Mouse (Mus musculus): ENCODE measurements around the gene Fam83d.

Fam83d gene

DNA sequence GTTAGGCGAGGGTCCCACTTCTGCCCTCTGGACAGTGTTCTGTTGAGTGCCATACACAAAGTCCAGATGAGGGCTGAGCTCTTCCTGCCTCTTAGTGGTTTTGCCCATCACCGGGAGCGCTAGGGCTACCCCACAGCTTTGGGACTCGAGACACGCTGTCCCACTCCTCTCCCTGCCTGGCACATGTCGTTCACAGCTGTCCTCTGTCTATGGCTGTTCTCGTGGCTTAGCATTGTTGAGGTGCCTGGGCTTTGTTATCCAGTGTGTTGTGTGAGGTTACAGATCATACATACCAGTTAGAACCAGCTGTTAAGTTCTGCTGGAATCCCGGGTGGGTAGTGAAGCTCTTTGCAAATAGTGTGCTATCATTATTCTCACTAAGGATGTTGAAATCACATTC, 49.8 kb downstream of the Fam83d start:
- DNase-seq: no peak

GRCm38 (mm10) chr2:158828124-158828523, 60.2 kb downstream of the Fam83d start:
- DNase-seq: no peak

DNA sequence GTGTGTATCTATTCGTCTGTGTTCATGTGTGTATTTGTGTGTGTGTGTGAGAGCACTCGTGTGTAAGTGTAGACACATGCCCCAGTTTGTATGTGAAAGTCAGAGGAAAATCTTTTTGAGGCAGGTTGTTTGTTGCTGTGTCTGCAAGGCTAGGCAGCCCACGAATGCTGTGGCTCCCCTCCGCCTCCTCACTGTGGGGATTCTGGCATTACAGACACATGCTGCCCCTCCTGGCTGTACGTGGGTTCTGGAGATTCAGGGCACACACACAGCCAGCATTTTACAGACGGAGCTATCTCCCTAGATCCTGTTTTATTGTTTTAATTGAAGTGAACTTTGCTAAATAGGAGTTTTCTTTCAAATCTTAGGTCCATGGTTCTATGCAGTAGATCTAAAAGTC, 61.9 kb downstream of the Fam83d start:
- no peak for DNase-seq

DNA sequence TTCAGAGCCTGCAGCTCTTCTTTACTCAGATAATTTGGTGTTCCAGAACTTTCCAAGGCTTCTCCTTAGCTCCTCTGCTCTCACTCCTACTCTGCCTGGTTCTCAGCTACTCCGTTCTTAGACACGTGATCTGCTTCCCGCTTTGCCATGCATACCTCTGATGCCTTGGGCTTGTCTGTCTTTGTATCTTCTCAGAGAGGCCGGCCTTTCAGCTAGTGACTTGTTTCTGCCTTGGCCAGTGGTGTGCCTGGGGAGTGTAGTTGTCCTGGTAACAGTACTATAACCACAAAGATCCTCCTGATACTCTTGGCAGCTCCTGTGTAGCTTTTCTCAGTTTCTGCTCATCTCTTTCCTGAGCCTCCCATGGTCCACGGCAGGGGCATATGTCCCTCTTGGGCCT, 65.3 kb downstream of the Fam83d start:
- no peak for DNase-seq

DNA sequence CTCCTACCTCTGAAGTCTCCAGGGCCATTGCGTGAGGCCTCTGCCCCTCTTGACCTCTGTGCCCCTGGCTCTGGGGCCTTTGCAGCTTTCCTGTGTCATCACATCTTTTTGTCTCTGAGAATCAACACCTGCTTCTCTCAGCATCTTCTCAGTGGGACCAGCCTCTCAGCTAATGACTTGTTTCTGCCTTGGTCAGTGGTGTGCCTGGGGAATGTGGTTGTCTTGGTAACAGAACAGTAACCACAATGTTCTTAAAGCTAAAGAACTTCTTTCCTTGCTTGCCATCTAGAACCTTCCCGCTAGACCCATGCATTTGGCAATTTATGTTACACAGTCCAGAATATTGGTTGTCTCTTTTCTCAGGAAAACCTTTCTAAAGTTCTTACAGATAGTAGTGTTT, 65.8 kb downstream of the Fam83d start:
- no peak for DNase-seq
